Mouse (Mus musculus): ENCODE results near the gene Adprhl1.

GRCm38 (mm10) chr8:13208627-13209355 lies 45.2 kb downstream of the Adprhl1 start:
- TF ChIP-seq CTCF (IDR thresholded peaks at IDR 0.05; ENCODE audit: low read depth), result peak; percentile 61
- TF ChIP-seq EP300 (IDR thresholded peaks at IDR 0.05; ENCODE audit: low read depth), result no peak
